Mouse (Mus musculus) ES-E14 (cell line): ENCODE measurements at regions not wholly inside any gene's neighbourhood (a gene's known extent, or its start where the extent isn't known, plus 50 kb on each side); places are given as distances from the start of the nearest gene placed in this dataset.

Experiments
- DNase-seq: peaks from one replicate; pipeline ENCODE4 v3.0.0-alpha.2; 2013; ENCODE audit warnings: low read depth, low spot score
- H3K27ac ChIP-seq: 2 replicates; pipeline ENCODE4 v1.5.1; 2012; ENCODE audit warnings: low read depth, mild to moderate bottlenecking, low read length, moderate library complexity, mixed read lengths; ENCODE audit not compliant: poor library complexity, insufficient read depth, severe bottlenecking
- H3K36me3 ChIP-seq: 2 replicates; pipeline ENCODE4 v1.6.1; 2012; ENCODE audit warnings: mild to moderate bottlenecking, low read length, moderate library complexity, mixed read lengths; ENCODE audit not compliant: control insufficient read depth, poor library complexity, insufficient read depth, severe bottlenecking
- H3K4me1 ChIP-seq, 2 experiments: fragments of 150-350 bp in 1 of 2; sonication (generic) in 1 of 2; 2 replicates each; pipeline ENCODE4 v1.6.1; 2012; ENCODE audit warnings: low read length in 2 of 2, mild to moderate bottlenecking in 1 of 2, mixed read lengths in 1 of 2; ENCODE audit not compliant: control insufficient read depth in 2 of 2, insufficient read depth in 2 of 2, poor library complexity in 1 of 2
- H3K4me3 ChIP-seq, 2 experiments: fragments of 150-350 bp in 1 of 2; sonication (generic) in 1 of 2; 2 replicates each; pipeline ENCODE4 v1.5.1; 2012; ENCODE audit warnings: low read length in 2 of 2, low read depth in 1 of 2, mild to moderate bottlenecking in 1 of 2, mixed read lengths in 1 of 2; ENCODE audit not compliant: insufficient read depth in 1 of 2, poor library complexity in 1 of 2, severe bottlenecking in 1 of 2
- H3K9ac ChIP-seq: 2 replicates; pipeline ENCODE4 v1.6.1; 2012; ENCODE audit warnings: low read depth, mild to moderate bottlenecking, low read length, mixed read lengths; ENCODE audit not compliant: poor library complexity, insufficient read depth, severe bottlenecking
- H3K9me3 ChIP-seq: fragments of 150-350 bp; sonication (generic); 2 replicates; pipeline ENCODE4 v1.6.1; 2012; ENCODE audit warnings: low read depth, mild to moderate bottlenecking, low read length; ENCODE audit not compliant: control insufficient read depth, insufficient read depth
- CHD2 ChIP-seq: IDR thresholded peaks from 2 replicates; pipeline ENCODE4 v1.6.1; 2014; ENCODE audit warnings: mild to moderate bottlenecking, low read depth, low read length, inconsistent platforms
- HCFC1 ChIP-seq: IDR thresholded peaks from 2 replicates; pipeline ENCODE4 v1.6.1; 2012; ENCODE audit warnings: low read length, inconsistent platforms, borderline replicate concordance; ENCODE audit not compliant: insufficient read depth
- MAFK ChIP-seq: IDR thresholded peaks from 2 replicates; pipeline ENCODE4 v1.6.1; 2014; ENCODE audit warnings: mild to moderate bottlenecking, low read depth, low read length, inconsistent platforms; ENCODE audit not compliant: insufficient read depth
- ZC3H11A ChIP-seq: IDR thresholded peaks from 2 replicates; pipeline ENCODE4 v1.6.1; 2012; ENCODE audit warnings: low read depth, mild to moderate bottlenecking, inconsistent platforms, low read length, borderline replicate concordance
- ZNF384 ChIP-seq: IDR thresholded peaks from 2 replicates; pipeline ENCODE4 v1.6.1; 2012; ENCODE audit warnings: low read depth, low read length, inconsistent platforms
- in situ Hi-C, 2 experiments: fragments of 600-800 bp; cut with MboI; formaldehyde crosslinking; loops; one replicate each; pipeline ENCODE4 v1.15.1; 2025; ENCODE audit warnings: low sequenced_read_pairs in 2 of 2, inconsistent platforms in 1 of 2; ENCODE audit not compliant: unreplicated experiment in 2 of 2

DNA sequence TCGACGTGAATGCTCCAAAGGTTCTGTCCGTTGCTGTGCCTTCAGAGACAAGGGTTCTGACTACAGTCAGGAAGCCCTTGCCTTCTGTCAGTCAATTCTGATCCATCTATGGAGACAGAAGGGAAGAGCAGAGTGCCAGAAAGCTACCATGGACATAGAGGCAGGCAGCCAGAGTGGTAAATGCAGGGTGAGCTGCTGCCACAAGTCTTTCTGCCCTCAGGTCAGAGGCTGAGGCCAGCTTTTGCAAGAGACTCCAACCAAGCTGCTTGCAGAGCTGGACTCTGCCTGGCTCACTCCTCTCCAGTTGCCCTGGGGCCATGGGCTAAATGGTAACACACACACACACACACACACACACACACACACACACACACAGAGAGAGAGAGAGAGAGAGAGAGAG is 201.6 kb downstream of the H2al1j start:
- no peak overlapping the region for H3K9ac ChIP-seq
- H3K4me3 ChIP-seq: no peak overlapping the region
- DNase-seq: no peak
- H3K4me1 ChIP-seq: no peaks in the 10 kb centered on the region
- no peak for TF ChIP-seq CHD2
- TF ChIP-seq ZC3H11A: no peak
- TF ChIP-seq HCFC1: no peak
- no peak for TF ChIP-seq ZNF384
- TF ChIP-seq MAFK: no peak
- H3K27ac ChIP-seq: no peak overlapping the region
- H3K9me3 ChIP-seq: no peaks in the 10 kb centered on the region
- no peaks in the 10 kb centered on the region for H3K36me3 ChIP-seq
- in situ Hi-C loops: no loop called here

DNA sequence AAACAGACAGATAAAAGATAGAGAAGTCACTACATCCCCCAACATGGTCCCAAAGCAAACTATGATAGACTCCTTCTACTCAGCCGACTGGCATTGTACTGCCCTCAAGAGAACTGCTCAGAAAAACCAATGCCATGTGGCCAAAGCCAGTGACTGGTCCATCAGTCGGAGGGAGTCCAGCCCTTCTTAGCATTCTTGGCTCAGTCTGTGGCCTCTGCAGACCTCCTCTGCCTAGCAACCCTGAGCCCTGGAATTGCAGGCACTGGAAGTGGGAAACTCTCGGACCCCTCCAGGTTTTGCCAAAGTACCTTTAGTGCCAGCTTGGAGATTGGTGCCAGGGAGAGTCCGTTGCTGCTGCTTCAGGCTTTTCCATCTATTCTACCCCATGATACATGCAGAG is 205.2 kb downstream of the H2al1j start:
- no peak overlapping the region for H3K27ac ChIP-seq
- DNase-seq: no peak

GRCm38 (mm10) chrX:11533871-11534270 is 206.2 kb downstream of the H2al1j start:
- Histone ChIP-seq H3K4me1 (no peaks in the 10 kb centered on the region), H3K9ac (no peak overlapping the region), H3K27ac (no peak overlapping the region), H3K36me3 (no peaks in the 10 kb centered on the region), H3K4me3 (no peak overlapping the region), H3K9me3 (no peaks in the 10 kb centered on the region)
- in situ Hi-C loops: no loop called here
- TF ChIP-seq ZNF384 (no peak), ZC3H11A (no peak), CHD2 (no peak), MAFK (no peak), HCFC1 (no peak)
- DNase-seq: no peak

More for the DNA sequence above, 205.2 kb downstream of the H2al1j start:
- H3K4me1 ChIP-seq: no peaks in the 10 kb centered on the region
- no peaks in the 10 kb centered on the region for H3K9me3 ChIP-seq
- in situ Hi-C loops: no loop called here
- TF ChIP-seq ZC3H11A (no peak), CHD2 (no peak), MAFK (no peak), HCFC1 (no peak), ZNF384 (no peak)
- no peaks in the 10 kb centered on the region for H3K36me3 ChIP-seq
- H3K4me3 ChIP-seq: no peak overlapping the region
- H3K9ac ChIP-seq: no peak overlapping the region

GRCm38 (mm10) chrX:11541011-11541410 is 213.4 kb downstream of the H2al1j start:
- Histone ChIP-seq H3K27ac (no peak overlapping the region), H3K4me1 (no peaks in the 10 kb centered on the region), H3K9me3 (no peaks in the 10 kb centered on the region), H3K4me3 (no peak overlapping the region), H3K36me3 (no peaks in the 10 kb centered on the region), H3K9ac (no peak overlapping the region)
- no peak for DNase-seq
- in situ Hi-C loops: no loop called here
- no peak for TF ChIP-seq HCFC1
- no peak for TF ChIP-seq CHD2
- TF ChIP-seq MAFK: no peak
- TF ChIP-seq ZC3H11A: no peak
- no peak for TF ChIP-seq ZNF384

DNA sequence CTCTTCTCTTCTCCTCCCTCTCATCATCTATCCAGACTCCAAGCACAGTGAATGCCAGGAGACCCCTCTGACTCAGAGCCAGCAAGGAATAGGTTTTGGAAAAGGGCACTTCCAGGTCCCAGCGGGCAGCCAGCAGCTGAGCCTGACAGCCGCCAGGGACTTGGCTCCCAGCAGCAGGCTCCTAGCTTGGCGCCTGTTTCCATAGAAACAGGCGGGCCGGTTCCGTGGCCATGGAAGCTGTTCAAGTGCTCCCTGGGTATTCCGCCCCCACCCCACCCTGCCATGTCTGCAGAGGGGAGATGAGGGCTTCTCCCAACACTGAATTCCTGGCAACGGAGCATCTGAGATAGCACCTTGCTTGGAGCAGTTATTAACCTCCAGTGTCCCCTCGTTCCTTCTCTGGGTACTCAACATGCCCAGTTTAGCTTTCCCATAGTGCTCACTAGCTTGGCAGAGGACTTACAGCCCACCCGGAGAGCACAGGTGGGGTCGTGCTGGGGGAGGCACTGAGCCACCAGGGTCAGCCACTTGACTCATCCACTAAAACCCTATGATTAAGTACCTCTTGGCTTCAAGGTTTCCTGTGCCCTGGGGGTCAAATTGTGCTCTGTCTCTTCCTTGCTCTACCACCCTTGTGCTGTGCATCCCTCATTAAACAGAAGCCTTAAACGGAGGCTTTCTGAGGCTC is 222.7 kb downstream of the H2al1j start:
- no peaks in the 10 kb centered on the region for H3K4me1 ChIP-seq
- H3K36me3 ChIP-seq: no peaks in the 10 kb centered on the region
- in situ Hi-C loops: no loop called here
- no peak overlapping the region for H3K9ac ChIP-seq
- no peaks in the 10 kb centered on the region for H3K9me3 ChIP-seq
- DNase-seq: no peak
- TF ChIP-seq ZC3H11A: no peak
- TF ChIP-seq CHD2: no peak
- TF ChIP-seq ZNF384: no peak
- TF ChIP-seq HCFC1: no peak
- TF ChIP-seq MAFK: no peak
- no peak overlapping the region for H3K27ac ChIP-seq
- H3K4me3 ChIP-seq: no peak overlapping the region
